Mouse (Mus musculus) Muller cell, postnatal 12 days (primary cell): Measurements from ENCODE around the gene Tcte2.
"Not testable (repeated sequence)": the region's sequence is repeated elsewhere in the genome, so short reads cannot be mapped to it uniquely, and the experiment has no call there.

Experiments
- DNase-seq: peaks from one replicate; pipeline ENCODE4 v3.0.0-alpha.2; 2015; ENCODE audit errors: inconsistent ontology term

Gene Tcte2

DNA sequence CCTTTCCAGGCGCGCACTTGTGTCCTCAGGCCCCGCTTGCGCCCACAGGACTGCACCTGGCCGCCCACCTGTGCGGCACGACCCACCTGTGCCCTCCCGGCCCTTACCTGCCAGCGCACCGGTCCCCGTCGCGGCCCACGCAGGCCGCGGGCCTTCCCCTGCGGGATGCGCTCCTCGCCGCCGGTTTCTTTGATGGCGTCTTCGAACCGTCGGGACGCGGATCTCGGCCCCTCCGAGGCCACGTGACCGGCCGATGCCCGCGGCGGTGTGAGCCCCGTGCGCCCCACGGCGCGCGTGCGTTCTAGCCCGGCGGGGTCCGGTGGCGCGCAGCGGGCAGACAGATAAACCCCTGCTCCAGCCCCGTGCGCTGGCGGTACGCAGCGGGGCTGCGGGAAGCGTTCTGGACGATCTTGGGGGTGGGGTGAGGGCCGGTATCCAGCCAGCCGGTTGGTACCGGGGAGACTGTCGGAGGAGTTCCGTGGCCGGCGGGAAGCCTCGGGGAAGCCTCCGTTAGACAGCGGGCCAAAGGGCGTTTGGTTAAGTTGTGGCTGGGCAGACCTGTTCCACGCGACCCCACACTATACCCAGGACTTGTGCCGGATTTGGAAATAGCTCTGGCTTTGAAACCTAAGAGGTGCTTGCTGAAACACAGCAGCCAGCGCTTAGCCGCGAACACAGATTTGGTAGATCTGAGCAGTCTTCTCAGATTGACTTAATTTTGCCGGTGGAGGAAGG is at the start of gene Tcte2:
TSS of gene Tcte2 (minus strand) at position 647 of the 735 bp plus-strand sequence.
- DNase-seq, result peak; percentile 63

DNA sequence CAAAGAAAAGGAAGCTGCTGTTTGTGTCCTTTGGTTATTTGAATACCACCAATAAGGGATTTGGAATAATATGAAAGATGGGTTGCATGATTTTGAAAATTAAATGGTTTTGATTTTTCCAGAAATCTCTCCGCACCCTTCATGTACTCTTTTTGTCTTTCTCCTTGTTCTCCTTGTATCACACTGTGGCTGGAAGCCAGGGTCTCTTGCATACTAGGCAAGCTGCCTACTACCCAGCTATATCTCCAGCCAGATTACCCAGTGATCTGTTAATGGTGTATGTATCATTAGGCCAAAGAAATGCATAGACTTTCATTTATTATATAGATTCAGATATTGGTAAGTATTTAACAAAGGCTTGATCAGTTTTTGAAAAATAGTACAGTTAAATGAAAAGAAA is 44.4 kb upstream of the Tcte2 start:
- no peak for DNase-seq

DNA sequence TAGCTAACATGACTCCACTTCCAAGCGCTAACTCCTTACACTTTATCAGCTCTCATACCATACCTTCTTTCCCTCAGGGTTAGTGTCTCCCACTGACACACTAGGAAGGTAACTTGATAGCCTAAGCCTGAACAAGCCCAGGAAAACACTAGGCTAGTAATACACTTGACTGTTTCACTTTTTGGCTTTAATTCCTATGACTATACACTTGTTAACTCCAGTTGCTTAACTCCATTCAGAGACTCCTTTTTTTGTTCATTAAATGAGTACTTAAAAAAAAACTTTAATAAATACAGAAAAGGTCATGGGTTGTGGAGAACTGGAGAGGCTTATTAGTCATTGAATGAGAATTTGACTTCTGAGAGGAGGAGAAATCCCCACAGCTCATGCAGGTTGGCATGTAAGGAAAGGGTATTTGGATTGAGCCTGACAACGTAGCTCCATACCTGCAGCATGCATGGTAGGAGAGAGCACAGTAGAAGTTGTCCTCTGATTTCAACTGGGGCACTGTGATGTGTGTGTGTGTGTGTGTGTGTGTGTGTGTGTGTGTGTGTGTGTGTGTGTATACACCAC is 41.3 kb upstream of the Tcte2 start:
- DNase-seq, result peak; percentile 66

DNA sequence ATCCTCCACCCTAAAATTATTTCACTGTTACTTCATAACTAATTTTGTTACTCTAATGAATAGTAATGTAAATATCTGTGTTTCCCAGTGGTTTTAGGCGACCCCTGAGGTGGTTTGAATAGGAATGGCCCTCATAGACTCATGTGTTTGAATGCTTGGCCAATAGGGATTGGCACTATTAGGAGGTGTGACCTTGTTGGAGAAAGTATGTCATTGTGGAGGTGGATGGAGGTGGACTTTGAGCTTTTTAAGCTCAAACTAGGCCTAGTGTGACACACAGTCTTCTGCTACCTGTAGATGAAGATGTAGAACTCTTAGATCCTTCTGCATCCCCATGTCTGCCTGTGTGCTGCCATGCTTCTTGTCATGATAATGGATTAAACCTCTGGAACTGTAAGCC is 36.1 kb upstream of the Tcte2 start:
- DNase-seq, result no peak

DNA sequence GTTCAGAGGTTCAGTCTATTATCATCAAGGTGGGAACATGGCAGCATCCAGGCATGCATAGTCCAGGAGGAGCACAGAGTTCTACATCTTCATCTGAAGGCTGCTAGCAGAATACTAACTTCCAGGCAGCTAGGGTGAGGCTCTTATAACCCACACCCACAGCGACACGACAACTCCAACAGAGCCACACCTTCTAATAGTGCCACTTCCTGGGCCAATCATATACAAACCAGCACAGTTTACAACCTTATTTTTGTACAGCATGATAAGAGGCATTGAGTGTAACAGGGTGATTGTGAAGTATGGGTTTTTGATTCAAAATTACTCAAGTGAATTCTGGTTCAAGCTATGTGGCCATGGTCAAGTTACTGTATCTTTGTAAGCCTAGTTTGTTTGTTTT is 28.4 kb upstream of the Tcte2 start:
- not testable (repeated sequence) for DNase-seq

DNA sequence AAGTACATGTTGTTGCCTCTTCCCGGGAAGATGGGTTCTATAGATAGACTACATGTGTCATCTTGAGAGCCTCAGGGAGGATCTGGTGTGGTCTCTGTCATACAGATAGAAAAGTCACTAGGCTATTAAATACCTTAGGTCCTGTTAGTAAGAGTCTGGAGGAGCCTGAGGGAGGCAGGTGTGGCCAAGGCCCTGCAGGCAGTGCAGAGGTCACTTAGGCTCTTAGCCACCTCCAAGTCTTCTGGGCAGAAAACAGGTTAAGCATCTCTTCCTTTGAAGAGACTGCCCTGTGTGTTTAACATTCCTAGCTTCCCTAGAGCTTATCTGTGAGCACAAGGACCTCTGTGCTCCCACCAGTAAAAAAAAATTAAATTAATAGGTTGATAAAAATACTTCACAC is 21.8 kb upstream of the Tcte2 start:
- no peak for DNase-seq

DNA sequence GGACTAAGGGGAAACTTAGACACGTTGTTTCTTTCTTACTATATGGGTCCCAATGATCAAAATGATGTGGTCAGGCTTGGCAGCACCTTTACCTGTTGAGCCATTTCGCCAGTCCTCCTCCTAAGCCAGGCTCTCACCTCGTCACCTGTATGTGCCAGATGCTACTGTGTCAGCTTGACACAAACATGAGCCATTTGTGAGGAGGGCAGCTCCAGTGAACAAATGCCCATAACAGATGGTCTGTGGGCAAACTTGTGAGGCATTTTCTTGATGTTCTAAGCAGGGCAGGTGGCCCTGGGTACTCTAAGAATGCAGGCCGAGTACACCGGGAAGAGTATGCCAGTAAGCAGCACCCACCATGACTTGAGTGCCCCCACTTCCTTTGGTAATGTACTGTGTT is 20.3 kb upstream of the Tcte2 start:
- DNase-seq, result no peak

DNA sequence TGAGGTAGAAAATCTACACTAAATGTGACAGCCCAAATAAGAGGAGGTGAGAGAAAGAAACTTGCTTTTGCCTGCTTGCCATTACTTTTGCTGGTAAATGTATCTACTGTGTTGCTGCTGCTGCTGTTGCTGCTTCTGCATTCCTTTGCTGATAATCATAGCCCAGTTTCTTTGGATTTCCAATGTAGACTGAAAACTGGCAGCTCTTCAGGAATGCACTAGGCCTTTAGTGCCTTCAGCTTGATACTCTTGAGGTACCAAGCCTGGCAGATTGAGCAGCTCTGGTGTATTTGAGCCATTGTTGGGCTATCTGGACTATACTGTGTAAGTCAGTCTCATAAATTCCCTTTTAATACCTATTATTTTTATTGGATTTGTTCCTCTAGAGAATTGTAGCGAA is 17.2 kb upstream of the Tcte2 start:
- peak; percentile 74 for DNase-seq

DNA sequence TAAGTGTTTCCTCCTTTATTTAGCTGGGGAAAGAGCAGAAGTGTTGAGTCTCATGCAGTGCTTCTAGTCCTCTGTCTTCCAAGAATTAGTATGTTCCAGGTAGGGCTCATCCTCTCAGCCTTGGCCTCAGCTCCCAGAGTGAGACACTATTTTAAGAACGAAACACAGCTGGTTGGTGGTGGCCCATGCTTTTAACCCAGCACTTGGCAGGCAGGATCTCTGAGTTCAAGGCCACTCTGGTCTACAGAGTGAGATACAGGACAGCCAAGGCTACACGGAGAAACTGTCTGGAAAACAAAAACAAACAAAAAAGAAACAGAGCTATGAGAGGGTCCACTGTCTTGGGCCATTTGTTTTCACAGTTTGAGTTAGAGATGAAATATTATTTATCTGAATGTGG is 16.1 kb upstream of the Tcte2 start:
- no peak for DNase-seq

DNA sequence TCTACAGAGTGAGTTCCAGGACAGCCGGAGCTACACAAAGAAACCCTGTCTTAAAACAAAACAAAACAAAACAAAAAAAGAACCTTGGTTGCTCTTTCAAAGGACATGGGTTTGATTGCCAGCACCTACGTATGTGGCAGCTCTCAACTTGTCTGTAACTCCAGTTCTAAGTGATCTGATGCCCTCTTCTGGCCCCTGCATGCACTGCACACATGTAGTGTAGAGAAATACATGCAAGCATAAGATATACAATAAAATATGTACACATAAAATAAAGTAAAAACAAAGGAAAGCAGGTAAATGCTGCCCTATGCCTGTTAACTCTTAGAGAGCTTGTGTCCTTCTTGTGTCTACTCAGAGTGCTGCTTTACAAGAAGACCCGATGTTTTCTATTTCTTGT is 7.6 kb upstream of the Tcte2 start:
- no peak for DNase-seq

DNA sequence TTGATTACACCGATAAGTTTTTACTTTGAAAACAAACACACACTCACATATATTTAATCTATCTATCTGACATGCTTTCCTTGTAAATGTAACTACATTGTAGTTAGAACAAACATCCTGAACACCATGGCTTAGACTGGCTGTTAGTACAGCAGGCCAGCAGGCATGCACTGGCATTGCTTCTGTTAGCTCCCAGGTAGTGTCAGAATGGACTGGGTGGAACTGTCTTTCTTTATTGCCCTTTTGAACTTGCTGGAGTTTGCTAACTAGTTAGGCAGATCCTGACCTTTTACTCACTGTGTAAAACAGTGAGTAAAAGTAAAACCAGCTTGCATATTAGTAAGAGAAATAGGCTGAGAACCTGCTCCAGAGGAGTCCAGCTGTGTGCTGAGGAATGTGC is 6.9 kb upstream of the Tcte2 start:
- no peak for DNase-seq

DNA sequence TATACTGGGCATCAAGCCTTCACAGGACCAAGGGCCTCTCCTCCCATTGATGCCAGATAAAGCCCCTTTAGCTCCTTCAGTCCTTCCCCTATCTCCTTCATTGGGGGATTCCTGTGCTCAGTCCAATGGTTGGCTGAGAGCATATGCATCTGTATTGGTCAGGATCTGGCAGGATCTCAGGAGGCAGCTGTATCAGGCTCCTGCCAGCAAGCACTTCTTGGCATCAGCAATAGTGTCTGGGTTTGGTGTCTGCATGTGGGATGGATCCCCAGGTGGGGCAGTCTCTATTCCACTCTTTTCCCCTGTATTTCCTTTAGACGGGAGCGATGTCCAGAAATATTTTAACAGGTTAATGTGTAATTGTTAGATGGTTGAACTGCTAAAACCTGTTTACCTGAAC is 3.3 kb upstream of the Tcte2 start:
- not testable (repeated sequence) for DNase-seq

DNA sequence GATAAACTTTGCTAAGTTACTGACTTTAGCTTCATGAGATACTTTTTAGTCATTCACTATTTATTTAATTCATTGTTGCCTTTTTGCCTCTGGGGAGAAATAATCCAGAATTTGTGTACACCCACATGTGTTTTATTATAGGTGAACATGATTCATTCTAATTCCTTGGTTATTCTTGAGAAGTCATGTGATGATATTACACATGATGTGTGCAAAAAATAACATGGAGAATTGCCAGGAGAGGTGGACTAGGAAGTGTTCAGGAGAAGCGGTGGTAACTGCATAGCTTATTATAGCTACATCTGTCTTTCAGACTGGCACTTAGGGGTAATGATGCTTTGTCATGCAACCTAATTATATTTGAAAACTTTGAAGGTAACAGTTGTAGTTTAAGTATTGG is 2.2 kb upstream of the Tcte2 start:
- DNase-seq, result no peak

DNA sequence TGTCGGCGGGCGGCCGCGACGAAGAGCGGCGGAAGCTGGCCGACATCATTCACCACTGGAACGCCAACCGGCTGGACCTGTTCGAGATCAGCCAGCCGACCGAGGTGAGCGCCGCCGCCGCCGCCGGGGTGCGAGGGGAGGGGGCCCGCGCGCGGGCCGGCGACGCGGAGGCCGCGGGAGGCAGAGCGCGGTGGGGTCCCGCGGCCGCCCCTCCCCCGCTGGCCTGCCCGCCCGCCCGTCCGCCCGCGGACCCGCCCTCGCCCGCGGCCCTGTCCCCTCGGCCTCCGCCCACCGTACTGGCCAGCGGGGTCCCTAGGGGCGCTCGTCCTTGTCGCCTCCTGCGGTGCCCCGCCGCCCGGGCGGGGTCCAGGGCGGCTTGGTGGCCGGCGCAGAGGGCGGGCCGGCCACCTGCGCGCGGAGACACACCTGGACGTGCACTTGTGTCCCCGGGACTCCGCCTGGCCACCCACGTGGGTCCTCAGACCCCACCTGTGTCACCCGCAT is 898 bp downstream of the Tcte2 start:
- DNase-seq, result no peak

DNA sequence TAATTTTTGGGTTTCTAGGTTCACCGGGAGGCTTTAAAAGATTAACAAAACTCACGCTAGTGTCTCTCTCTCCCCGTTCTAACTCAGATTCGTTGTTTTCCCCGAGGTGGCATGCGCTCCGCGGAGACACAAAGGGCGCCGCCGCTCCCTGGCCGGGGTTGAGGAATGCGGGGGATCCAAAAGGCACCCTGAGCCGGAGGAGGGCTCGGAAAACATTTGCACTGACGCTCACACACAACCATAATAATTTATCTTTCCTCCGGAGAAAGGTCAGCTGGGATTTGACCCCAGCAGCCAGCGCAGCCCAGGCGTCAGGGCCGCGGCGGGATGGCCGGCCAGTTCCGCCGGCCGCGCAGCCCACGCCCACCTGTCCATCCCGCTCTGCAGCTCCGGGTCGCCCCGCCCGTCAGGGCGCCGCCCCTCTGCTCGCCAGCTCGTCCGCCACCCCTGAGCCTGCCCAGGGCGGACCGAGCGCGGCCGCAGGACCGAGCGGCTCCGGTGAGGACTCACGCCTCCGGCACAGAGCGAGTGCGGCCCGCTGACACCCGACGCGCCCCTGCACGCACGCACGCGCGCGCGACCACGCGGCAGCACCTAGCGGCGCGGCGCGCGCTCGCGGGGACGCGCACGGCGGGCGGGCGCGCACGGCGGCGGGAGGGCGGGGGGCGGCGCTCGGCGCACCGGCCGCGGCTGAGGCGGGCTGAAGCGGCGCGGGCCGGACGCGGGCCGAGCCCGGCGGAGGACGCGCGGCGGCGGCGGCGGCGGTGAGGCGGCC is 1.6 kb downstream of the Tcte2 start, which contains the start of gene Afdn:
TSS of gene Afdn (plus strand) at position 687 of the 775 bp plus-strand sequence.
- peak; percentile 89 for DNase-seq

DNA sequence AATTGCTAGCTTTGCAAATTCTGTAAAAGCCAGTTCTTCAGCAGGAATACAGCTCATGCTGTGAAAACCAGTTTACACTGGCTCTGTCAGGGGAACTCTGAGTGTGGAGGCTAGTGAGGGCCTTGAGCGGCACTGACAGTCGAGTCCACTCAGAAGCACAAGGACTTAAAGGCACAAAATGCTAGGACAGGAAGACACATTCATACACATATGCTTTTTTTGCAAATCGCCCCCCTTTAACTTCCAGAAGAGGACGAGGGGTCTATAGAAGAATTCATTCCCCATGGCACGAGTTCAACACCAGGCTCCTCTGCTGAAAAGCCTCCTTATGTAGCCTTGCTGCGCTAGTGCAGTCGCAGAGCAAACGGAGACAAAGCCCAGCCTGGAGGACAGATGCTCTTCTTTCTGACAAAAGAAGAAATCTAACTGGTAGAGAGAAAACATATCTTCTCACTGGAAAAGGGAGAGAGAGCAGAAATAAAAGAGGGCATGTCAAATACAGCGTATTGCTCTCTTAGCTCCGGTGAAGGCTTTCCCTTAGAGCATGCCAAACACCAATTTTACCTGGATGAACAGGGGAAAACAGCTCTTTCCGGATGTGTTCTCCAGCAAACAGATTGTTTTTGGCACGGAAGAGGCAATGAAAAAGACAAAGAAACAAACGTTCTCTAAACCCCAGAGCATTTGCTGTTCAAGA is 2.3 kb downstream of the Tcte2 start:
- peak; percentile 24 for DNase-seq

DNA sequence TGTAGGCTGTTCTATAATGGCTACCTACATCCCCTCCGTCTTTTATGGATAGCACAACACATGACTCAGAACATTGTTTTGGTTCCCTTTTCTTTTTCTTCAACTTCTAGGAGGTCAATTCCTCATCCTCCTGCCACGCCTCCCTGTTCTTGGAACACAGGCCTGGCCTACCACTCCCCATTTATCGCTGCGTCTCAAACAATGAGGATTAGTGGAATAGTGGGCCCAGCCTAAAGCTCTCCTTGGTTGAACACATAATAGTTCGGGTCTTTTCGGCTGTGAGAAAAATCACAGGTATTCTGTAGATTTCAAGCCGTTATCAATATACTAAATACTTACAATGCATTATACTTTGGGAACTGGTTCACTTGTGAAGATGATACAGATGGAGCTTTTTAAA is 3.0 kb downstream of the Tcte2 start:
- no peak for DNase-seq

DNA sequence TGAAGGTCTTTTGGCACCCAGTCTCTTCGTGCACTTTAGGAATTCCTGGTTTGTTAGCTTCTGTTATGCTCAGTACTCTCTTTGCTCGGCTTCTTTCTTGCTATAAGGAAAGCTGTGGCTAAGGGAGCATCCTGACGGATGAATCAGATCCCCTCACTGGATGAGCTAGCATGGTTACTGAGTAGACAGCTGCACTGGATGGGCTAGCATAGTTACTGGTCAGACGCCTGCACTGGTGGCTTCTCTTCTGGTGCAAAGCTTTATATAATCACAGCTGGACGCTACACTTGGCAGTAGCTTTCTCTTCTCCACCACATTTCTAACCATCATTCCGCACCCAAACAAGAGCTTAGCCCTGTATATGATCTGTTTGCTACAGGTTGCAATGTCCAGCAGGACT is 6.7 kb downstream of the Tcte2 start:
- peak; percentile 45 for DNase-seq

DNA sequence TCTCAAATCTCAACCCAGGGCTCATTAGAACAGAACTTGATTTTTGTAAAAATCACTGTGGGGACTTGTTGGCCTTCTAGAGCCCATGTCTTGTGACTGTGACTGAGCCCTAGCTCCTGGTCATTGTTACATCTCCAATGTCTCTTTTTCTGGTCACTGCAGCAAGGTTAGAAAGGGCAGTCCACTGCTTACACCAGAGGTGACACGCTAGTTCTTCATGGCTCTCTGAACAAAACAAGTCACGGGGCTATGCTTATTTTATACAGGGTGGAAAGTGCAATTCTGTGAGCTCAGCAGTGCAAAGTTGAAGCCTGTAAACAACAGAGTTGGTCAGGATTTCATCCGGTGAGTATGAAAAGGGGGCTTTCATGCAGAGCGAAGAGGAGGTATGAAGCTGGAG is 7.7 kb downstream of the Tcte2 start:
- no peak for DNase-seq

DNA sequence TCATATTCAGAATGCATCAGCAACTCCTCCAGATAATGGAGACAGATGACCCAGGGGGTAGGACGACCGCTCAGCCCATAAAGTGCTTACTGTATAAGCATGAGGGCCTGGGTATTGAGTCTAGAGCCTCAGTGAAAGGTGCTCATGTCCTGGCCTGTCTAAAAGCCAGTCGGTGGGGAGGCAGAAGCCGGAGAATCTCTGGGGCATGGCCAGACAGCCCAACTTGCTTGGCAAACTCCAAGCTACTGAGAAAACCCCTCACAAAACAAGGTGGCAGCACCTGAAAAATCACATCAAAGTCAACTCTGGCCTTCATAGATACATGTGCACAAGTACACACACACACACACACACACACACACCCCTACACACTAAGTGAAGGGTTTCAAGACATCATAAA is 12.6 kb downstream of the Tcte2 start:
- no peak for DNase-seq

DNA sequence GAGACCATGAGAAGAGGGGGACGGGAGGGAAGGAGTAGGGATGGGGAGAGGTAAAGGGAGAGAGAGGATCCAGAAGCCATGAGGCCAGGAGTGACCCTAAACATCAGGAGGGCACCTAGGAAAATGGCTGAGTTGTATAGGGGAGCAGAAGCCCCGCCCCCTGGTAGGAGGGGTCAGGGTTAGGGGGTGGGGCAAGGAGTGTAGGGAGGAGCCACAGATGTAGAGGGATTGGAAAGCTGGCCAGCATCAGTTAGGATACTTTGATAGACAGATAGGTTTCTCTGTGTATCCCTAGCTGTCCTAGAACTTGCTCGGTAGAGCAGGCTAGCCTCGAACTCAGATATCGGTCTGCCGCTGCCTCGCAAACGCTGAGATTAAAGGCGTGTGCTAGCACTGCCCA is 13.9 kb downstream of the Tcte2 start:
- DNase-seq, result no peak

DNA sequence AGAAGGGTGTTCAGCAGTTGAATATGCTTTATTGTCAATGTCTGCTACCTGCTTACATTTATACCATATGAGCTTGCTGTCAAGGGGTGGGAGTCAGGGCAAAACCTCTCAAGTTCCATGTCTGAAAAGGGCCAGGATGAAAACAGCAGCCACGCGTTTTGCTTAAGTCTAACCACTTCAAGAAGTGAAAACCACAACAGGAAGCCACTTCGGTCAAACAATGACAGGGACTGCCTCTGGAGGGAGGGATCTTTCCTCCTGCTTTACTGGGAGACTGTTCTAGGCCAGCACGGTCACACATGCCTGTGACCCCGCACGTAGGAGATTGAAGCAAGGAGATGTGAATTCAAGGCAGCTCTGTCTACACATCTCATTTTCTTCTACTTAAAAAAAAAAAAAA is 15.3 kb downstream of the Tcte2 start:
- DNase-seq, result no peak
